ENCODE assay signal across 24 mouse cellular contexts in genomic region chr6:148132314-148132713, GRCm38 (mm10).
A peak's percentile ranks its signal among the peaks of the same experiment; 100 is the strongest.
DNase-seq lines count a peak whose midpoint lies in the region; ATAC-seq lines count a peak whose summit lies in the region.
"Had no signal": no experiment of that assay in that cellular context is flagged by ENCODE, and none has a peak within 500 bp of the region (broad histone marks: within the 10 kb centered on the region; RNA-seq: fewer than 3 reads in every experiment).

No protein-coding gene starts in this region.

- H3K27ac ChIP-seq in midbrain, embryonic 14.5 days (replicated peaks; ENCODE audit: low read depth, low read length): no peak overlapping the region
- H3K27ac ChIP-seq: heart, embryonic 15.5 days; limb, embryonic 12.5 days; liver, embryonic 13.5 days had no signal

- no peak overlapping the region for H3K4me3 ChIP-seq in midbrain, embryonic 14.5 days (replicated peaks; ENCODE audit: low read depth, low read length)
- H3K4me3 ChIP-seq: heart, embryonic 15.5 days; limb, embryonic 12.5 days; liver, embryonic 13.5 days had no signal

- H3K9ac ChIP-seq in midbrain, embryonic 14.5 days (replicated peaks; ENCODE audit: low read length): no peak overlapping the region
- H3K9ac ChIP-seq: heart, embryonic 15.5 days; limb, embryonic 12.5 days; liver, embryonic 13.5 days; lung, embryonic 14.5 days had no signal

- 18% methylated on average over 10 of the region's 10 CpGs for WGBS in midbrain, embryonic 14.5 days

- H3K4me2 ChIP-seq in midbrain, embryonic 14.5 days (ENCODE audit: low read length): peak overlapping the region; percentile 20; the same call in 1 of the 2 replicates
- H3K4me2 ChIP-seq: heart, embryonic 15.5 days; limb, embryonic 12.5 days; liver, embryonic 13.5 days; lung, embryonic 14.5 days had no signal

- DNase-seq in embryo, embryonic 11 days: peak; percentile 9
- DNase-seq in embryo, embryonic 10 days (ENCODE audit: low spot score): no peak
- DNase-seq in retina, postnatal 1 day: peak; percentile 16
- DNase-seq in retina, embryonic 14.5 days (ENCODE audit: low spot score): no peak
- peak; percentile 36 for DNase-seq in midbrain, embryonic 14.5 days
- no peak for DNase-seq in left cerebral cortex, adult 18-20 months (ENCODE audit: low spot score in 2 of 2)
- no peak for DNase-seq in urinary bladder, postnatal 10 days (ENCODE audit: low spot score)
- DNase-seq: adrenal gland, postnatal 14 days; cerebellum, adult 11 months; cerebellum, postnatal 25 days; gastrocnemius, postnatal 14 days; heart, adult 18-20 months; heart, postnatal 4 days; kidney, postnatal 4 days; layer of hippocampus, adult 9-11 months; liver, embryonic 13.5 days; lung, embryonic 14.5 days; lung, postnatal 36 days; thymus, postnatal 14 days had no signal

- peaks cover 10% of the 10 kb centered on the region; the same call in 1 of the 2 replicates for H3K4me1 ChIP-seq in midbrain, embryonic 14.5 days (ENCODE audit: control insufficient read depth, insufficient read depth, low read length)
- H3K4me1 ChIP-seq: heart, embryonic 15.5 days; limb, embryonic 12.5 days; liver, embryonic 13.5 days had no signal

- H3K9me3 ChIP-seq in midbrain, embryonic 14.5 days (ENCODE audit: control insufficient read depth, low read length): no peaks in the 10 kb centered on the region
- H3K9me3 ChIP-seq: G1E; heart, embryonic 15.5 days; limb, embryonic 12.5 days; liver, embryonic 13.5 days had no signal

- no peaks in the 10 kb centered on the region for H3K27me3 ChIP-seq in midbrain, embryonic 14.5 days (ENCODE audit: control insufficient read depth, insufficient read depth, low read length)
- H3K27me3 ChIP-seq: heart, embryonic 15.5 days; limb, embryonic 12.5 days; liver, embryonic 13.5 days had no signal

- no peak for ATAC-seq in midbrain, embryonic 14.5 days (ENCODE audit: low FRiP score, low TSS enrichment)
- ATAC-seq: activated CD4-positive, CD25-positive, alpha-beta regulatory T cell, adult 4 months; intestine, embryonic 16.5 days had no signal

- H3K36me3 ChIP-seq in midbrain, embryonic 14.5 days (ENCODE audit: control insufficient read depth, insufficient read depth, low read length): no peaks in the 10 kb centered on the region
- H3K36me3 ChIP-seq: G1E; heart, embryonic 15.5 days; limb, embryonic 12.5 days; liver, embryonic 13.5 days had no signal

Comparison
In these comparisons a context has a peak if more than half of its experiments do, and no peak if none do; other contexts are left out.
1. DNase-seq: peak in embryo, embryonic 11 days (single experiment), retina, postnatal 1 day (single experiment) and midbrain, embryonic 14.5 days (single experiment); none in embryo, embryonic 10 days (single experiment), retina, embryonic 14.5 days (single experiment), left cerebral cortex, adult 18-20 months (0 of 2) and urinary bladder, postnatal 10 days (single experiment).